Mouse (Mus musculus): ENCODE results near the gene Dhx38.

Gene Dhx38

DNA sequence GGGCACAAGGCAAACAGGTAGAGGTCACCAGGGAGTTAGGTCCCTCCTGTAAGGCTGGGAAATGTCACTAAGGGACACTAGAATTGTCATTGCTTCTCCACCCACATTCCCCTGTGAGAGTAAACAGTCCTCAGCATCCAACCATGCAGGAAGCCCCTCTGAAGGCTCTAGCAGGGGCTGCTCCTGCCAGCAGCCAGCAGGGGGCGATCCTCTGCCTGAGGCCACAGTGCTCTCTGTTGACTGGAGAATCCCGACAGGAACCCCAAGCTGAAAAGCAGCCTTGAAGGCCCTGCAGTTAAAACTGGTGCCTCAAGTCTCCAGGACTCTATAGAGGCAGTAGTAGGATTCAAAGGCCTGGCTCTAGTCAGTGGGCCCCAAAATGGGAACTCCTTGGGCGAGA is 14.0 kb downstream of the Dhx38 start:
- DNase-seq (ENCODE audit: low read depth in 1 of 2, low spot score in 2 of 2) = no peak

DNA sequence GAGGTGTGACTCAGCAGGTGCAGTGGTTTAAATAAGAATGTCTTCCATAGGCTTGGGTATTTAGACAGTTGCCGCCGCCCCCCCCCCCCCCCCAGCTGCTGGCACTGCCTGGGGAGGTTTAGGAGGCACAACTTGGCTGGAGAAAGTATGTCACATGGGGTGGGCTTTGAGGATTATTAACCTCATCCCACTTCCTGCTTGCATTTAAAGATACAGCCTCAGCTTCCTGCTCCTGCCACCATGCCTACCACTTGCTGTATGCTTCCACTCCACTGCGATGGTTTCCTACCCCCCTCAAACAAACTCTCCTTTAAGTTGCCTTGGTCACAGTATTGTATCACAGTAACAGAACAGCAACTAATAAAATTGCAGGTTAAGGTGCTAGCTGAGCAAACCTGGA is 21.6 kb downstream of the Dhx38 start:
- no peak for DNase-seq (ENCODE audit: low read depth in 1 of 2, low spot score in 2 of 2)

DNA sequence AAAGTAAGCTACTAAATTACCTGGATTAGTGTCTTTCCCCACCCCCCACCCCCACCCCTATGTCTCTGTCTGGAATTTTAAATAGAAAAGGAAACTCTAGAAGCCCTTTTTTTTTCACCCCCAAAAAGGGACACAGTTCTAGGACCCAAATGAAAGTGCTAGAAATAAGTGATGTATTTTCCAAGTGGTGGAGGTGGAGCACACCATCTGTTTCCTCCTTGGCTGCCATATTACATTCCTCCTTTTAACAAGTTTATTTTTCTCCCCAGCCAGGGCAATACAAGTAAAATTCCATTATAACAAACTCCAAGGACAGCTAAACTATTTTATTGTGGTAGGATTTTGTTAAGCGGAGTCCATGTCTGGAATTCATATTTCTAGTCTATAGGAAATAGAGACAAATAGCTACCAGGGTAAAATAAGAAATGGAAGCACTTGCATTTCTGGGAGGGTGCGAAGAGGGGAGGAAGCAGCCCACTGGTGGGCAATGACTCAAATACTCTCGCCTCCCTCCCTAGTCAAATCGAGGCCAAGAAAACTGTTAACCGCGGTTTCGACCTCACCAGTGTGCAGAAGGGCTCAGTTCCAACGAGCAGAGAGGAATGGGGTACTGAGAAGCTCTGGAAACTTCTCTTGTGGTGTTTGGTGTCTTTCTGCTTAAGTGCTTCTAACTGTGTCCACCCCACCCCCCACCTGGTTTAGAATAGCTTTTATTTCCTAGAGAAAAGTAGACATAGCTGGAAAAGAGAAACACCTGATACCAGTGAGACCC is 22.7 kb downstream of the Dhx38 start:
- DNase-seq (ENCODE audit: low read depth in 1 of 2, low spot score in 2 of 2) = no peak

DNA sequence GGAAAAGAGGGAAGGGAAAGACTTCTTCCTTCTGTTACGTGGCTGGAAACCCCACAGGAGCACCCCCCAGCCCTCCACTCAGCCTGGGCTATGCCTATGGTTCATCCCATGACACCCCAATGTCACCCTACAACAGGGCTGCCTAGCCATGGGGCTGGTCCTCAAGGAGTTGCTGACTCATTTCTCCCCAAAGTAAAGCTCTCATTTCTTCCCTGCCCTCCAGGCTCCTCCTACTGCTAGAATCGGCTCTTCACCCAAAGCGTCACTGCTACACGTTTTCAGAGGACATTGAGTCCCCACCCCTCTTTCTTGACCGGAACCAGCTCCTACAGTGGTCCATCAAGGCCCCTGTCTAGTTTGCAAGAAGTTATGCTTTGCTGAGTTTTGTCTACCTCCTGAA is 23.5 kb downstream of the Dhx38 start:
- DNase-seq (ENCODE audit: low read depth in 1 of 2, low spot score in 2 of 2) = no peak

DNA sequence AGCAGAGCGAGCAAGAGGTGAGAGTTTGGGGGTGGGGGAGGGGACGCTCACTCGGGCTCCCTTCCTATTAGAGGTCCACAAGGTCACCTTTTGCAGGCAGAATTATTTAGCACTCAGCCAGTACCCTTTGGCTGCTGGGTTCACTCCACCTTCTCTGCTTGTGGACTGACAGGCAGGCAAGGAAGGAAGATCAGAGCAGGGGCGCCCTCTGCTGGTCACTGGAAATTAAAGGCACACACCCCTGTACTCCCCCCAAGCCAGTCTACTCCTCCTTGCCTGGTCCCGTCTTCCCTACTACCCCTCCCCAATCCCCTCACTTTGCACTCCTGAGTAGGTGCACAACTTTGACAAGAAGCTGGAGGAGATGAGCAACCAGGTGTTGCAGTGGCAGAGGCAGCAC is 29.0 kb downstream of the Dhx38 start:
- peak in 1 of 2 experiments; percentile 36 for DNase-seq (ENCODE audit: low read depth in 1 of 2, low spot score in 2 of 2)

DNA sequence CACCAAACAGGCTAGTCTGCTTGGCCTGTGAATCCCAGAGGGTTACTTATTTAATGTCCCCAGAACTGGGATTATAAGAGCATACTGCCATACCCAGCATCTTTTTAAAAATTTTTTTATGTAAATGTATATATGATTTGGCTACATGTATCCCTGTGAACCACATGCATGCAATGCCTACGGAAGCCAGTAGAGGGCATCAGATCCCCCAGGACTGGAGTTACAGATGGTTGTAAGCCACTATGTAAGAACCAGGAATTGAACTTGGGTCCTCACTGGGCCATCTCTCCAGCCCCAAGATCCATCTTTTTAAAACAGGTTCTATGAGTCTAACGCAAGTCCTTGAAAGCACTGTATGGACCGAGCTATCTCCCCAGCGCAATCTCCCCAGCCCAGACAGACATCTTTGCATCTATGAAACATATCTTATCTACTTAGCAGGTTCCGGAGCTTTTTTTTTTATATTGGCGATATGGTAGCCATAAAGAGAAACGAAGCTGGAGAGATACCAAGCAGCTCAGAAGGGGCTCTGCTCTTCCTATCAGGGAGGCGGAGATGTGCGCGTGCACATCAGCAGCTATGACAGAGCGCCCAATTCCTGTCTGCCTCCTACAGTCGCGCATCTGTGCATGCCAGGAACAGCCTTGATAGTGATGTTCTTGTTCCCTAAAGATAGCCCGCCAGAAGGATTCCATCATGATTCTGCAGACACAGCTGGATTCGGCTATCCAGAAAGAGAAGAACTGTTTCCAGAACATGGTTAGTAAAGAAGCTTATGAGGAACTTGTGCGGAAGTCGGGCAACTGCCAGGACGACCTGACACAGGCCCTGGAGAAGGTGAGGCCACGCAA is 30.3 kb downstream of the Dhx38 start:
- DNase-seq (ENCODE audit: low read depth in 1 of 2, low spot score in 2 of 2) = peak in 1 of 2 experiments; percentile 35

DNA sequence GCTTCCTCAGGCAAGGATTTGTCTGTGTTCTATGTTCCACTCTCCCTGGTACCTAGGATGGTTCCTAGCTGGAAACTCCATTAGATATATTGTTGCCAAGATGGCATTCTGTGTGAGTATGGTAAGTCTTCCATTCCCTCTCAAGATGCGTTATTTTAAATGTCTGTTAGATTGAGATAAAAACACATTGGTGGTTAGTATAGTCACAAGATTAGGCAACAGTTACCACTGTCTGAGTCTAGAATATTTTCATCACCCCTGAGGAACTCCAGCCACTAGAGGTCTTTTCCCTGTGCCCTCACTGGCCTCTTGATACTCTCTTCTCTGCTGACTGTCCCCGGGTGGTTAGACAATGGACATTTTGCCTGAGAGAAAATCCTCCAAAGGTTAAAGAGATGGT is 41.7 kb downstream of the Dhx38 start:
- no peak for DNase-seq (ENCODE audit: low read depth in 1 of 2, low spot score in 2 of 2)

DNA sequence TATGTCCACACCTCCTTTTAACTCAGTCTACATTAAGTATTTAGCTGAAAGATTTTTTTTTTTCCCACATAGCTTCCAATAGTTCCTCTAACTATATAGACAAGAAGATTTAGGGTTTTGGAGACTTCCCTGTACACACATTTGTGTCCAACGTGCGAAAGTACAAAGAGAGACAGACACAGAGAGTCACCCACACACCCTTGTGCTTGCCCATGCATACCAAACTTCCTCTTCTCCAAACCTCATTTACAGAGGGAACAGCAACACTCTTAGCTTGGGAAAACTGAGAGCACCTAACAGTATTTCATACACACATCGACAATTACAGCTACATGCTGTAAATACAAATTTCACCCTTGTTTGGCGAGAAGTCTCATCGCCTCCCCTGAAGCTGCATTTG is 60.1 kb downstream of the Dhx38 start:
- DNase-seq (ENCODE audit: low read depth in 1 of 2, low spot score in 2 of 2) = no peak

DNA sequence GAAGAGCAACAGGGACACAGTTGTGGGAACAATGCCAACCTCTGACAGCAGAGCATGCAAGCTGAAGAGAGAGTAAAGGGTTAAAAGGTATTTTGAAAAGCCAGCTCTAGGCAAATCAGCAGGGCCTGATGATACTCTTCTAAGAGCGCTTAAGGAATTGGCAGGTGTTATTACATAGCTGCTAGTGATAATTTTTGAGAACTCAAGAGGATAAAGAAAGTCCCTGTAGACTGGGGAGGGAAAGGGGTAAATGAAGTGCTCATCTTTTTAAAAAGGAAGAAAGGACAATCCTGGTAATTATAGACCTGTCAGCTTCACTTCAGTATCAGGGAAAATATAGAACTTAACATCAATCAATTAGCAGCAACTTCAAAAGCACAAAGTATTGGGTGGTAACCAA is 62.1 kb downstream of the Dhx38 start:
- no peak for DNase-seq (ENCODE audit: low read depth in 1 of 2, low spot score in 2 of 2)

DNA sequence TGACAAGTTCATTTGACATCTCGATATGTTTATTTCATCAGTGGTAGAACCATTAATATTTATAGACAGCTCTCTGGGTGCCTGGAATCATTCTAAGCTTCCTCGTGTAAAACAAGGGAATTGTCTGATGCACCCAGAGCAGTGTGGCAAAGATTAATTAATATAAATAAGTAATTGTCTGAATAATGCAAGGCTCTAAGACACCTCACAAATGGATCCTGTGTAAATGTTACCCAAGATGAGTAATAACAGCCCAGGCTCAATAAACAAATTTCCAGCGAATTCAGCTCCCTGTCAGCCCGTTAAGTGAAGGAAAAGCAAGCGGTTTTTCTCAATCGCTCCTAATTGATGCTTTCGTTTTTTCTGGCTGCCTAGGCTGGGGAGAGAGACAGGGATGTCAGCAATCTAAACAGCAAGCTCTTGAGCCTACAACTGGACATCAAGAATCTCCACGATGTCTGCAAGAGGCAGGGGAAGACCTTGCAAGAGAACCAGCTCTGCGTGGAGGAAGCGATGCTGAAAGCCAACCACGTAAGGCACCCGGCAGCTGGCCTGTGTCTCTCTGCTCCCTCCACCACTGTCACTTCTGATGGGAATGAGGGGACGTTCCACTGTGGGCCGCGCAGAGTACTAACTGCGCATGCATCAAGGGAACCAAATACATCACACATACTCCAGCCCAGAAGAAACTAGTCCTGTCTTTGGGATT is 66.5 kb downstream of the Dhx38 start:
- DNase-seq (ENCODE audit: low read depth in 1 of 2, low spot score in 2 of 2) = no peak

All from monocyte, adult 2 months (primary cell).